Mouse (Mus musculus): ENCODE data around the gene Snx30. TPM values are rescaled to one million over a fixed set of nuclear protein-coding genes. Genes with fewer than 3 reads are reported as not detected.

Gene Snx30
- polyA plus RNA-seq, 1 experiment, result 10.2 TPM

DNA sequence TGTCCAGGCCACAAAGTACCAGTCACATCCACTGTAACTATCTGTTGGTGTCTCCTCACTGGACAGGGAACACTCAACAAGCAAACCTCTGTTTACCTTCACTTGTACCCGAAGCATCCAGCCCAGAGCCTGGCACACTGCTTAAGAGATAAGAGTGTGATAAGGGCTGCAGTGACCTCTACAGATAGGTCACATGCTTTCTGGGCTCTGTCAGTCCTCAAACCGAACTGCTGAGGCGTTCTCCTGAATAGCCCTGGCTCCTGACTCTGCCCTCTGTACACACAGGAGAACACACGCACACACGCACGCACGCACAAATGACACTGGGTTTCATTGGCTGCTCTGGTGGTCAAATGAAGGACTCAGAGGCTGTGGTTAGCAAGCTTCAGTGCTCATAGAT, 8.5 kb downstream of the Snx30 start:
- no peak for TF ChIP-seq GATA1 (IDR thresholded peaks at IDR 0.05; ENCODE audit: low read length)

DNA sequence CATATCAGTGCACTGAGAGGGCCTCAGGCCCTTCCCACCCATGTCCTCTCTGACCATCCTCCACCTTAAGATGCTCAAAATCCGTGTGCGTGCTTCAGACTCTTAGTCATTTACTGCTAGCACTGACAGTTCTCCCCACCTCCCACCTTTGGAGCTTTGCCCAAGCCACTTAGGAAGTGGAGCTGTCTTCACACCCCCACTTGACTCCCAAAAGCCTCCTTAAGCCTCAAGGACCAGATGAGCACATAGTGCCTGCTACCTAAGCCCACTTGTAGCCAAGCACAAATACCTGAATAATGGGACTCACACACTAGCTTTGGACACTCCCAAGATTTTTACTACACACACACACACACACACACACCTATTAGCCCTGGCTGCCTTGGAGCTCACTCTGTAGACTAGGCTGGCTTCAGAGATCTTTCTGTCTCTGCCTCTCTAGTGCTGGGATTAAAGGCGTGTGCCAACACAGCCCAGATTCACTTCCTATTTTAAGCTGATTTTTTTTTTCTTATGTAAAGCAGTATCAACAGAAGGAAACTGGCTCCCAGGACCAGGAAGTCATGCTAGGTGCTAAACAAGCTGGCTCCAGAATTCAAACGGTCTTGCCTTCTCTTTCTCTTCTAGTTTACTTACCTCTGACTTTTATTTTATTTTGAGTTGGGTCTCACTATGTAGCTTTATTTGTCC, 9.6 kb downstream of the Snx30 start:
- TF ChIP-seq GATA1 (IDR thresholded peaks at IDR 0.05; ENCODE audit: low read length), result no peak

- TF ChIP-seq GATA1 (IDR thresholded peaks at IDR 0.05; ENCODE audit: low read length), result no peak
These were observed 10.4 kb downstream of the Snx30 start for GRCm38 (mm10) chr4:59816016-59816415.

DNA sequence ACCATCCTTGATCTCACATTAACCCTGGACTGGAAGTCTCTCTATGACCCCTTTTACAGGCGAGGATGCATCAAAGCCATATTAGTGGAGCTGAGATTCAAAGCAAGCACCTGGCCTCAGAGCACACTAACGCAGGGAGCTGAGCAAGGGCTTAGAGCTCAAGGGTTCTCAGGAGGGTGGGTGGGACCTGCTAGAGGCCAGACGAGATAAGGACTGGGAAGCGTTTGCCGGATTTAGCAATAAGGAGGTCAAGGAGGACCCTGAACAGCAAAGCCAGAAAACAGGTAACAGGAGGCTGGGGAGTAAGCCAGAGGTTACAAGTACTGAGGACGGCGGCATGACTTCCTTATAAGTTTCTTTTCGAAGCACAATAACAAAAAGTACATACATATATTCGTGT, 10.8 kb downstream of the Snx30 start:
- TF ChIP-seq GATA1 (IDR thresholded peaks at IDR 0.05; ENCODE audit: low read length), result no peak

GRCm38 (mm10) chr4:59817790-59818189, 12.2 kb downstream of the Snx30 start:
- no peak for TF ChIP-seq GATA1 (IDR thresholded peaks at IDR 0.05; ENCODE audit: low read length)

- TF ChIP-seq GATA1 (IDR thresholded peaks at IDR 0.05; ENCODE audit: low read length), result no peak
These were observed 12.9 kb downstream of the Snx30 start for GRCm38 (mm10) chr4:59818498-59818897.

DNA sequence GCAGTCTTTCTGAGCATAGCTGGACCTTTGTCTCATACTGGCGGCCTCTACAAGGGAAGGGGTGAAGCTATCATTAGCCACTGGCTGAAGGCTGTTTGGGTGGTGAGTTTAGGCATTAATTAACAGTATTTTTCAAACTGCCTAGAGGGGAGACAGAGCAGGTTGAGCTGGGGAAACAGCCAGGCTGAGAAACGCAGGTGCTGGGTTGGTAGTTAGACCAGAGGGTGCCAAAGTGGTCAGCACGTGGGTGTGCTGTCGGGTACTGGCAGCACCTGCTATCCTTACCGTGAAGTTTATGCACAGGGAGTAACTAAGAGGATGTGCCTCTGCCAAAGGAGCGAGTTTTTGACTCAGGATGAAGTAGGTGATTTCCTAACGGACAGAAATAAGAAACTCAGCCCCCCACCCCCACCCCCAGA, 13.4 kb downstream of the Snx30 start:
- no peak for TF ChIP-seq GATA1 (IDR thresholded peaks at IDR 0.05; ENCODE audit: low read length)

GRCm38 (mm10) chr4:59819477-59820022, 13.9 kb downstream of the Snx30 start:
- TF ChIP-seq GATA1 (IDR thresholded peaks at IDR 0.05; ENCODE audit: low read length), result no peak

DNA sequence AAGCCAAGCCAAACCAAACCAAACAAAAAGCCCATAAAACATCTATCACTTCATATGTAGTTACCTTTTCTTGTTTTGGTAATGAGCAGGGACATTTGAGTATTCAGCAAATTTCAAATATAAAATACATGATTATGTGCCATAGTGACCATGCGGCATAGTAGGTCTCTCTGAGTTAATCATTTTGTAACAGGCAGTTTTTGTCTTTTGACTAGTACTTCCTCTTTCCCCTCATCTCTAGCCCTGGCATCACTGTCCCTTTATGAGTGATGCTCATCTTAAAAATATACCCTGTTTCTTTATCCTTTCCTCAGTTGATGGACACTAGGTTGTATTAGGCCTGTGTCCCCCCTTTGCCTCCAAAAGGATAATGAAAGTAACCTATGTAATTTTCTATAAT, 15.9 kb downstream of the Snx30 start:
- TF ChIP-seq GATA1 (IDR thresholded peaks at IDR 0.05; ENCODE audit: low read length), result no peak

DNA sequence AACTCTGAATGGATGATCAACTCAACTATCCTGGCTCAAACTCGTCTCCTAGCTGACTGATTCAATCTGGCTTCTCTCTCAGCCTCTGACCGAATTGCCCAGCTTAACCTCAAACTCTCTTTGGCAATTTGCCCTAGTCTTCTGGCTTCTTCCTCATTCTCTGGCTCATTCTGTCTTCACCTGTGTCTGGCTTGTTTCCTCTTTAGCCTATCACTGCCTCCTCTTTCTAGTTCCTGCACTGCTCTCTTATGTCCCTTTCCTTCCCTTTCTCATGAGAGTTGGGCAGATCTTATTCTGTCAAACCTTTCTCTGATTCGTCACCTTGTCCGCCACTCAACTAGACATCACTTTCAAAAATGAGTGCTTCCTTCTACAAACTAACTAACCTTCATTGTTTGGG, 16.5 kb downstream of the Snx30 start:
- no peak for TF ChIP-seq GATA1 (IDR thresholded peaks at IDR 0.05; ENCODE audit: low read length)

DNA sequence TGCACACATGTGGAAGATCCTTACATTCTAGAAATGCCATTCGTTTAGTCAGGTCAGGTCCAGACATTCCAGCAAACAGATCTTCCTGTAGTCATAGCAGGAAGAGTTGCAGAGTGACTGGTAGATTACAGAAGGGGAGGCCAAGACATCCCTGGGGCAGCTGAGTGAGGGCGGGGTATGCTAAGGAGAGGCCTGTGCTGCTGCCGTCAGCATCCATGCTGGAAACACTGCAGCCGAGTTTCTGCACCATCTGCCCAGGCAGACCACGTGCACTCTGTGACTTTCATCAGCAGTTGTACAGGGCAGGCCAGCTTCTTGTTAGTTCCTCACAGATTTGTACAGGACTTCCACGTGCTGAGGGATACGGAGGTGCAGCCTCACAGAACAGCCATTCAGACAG, 17.8 kb downstream of the Snx30 start:
- no peak for TF ChIP-seq GATA1 (IDR thresholded peaks at IDR 0.05; ENCODE audit: low read length)

DNA sequence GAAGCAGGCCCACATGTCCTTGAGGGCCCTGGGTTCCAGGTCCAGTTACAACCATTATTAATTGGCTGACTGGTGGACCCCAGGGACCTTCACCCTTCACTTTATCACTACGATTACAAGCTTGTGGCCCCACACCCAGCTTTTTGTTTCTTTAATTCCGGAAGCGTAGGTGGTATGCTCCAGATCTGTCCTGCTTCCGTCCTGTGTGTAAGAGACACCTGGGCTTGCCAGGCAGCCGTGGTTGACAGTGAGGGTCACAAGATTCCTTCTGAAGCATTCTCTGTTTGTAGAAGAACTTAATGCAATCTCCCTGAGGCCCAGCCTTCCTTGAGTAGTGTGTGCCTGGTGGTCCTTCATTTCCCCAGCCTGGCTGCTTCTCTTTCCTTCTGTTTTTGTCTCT, 19.2 kb downstream of the Snx30 start:
- TF ChIP-seq GATA1 (IDR thresholded peaks at IDR 0.05; ENCODE audit: low read length), result no peak

DNA sequence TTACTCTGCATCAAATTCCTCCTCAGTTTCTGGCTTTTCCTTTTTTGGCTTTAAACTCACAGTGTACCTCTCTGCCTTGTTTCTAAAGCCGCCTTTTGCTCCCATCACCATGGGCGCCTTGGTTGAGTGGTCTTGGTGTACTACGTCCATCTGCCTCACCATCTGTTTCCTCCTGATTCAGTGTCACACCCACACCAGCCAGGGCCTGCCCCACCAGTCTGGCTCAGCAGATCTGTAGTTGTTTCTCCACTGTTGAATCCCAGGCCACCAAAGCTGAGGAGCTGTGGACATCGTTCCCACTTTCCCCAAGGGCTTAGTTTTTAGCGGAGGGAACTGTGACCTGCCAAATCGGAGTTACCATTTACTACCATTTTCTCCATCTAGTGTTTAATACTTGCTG, 20.0 kb downstream of the Snx30 start:
- TF ChIP-seq GATA1 (IDR thresholded peaks at IDR 0.05; ENCODE audit: low read length), result no peak

GRCm38 (mm10) chr4:59826381-59826780, 20.7 kb downstream of the Snx30 start:
- TF ChIP-seq GATA1 (IDR thresholded peaks at IDR 0.05; ENCODE audit: low read length), result no peak

GRCm38 (mm10) chr4:59829072-59829471, 23.4 kb downstream of the Snx30 start:
- no peak for TF ChIP-seq GATA1 (IDR thresholded peaks at IDR 0.05; ENCODE audit: low read length)

DNA sequence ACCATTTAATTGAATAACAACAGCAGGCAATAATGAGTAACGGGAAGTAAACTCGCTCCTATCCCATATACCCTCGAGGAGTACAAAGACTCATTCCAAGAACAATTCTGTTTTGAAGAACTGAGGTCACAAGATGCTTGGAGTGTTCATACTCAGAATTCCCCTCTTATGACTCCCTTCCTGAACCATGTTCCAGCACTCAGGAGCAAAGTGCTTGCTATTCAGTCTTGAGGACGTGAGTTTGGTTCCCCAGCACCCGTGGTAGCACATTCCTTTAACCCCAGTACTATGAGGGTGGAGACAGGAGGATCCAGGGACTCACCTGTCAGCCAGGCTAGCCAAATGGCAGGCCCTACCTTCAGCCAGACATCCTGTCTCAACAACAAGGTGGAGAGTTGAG, 25.4 kb downstream of the Snx30 start:
- TF ChIP-seq GATA1 (IDR thresholded peaks at IDR 0.05; ENCODE audit: low read length), result no peak

- no peak for TF ChIP-seq GATA1 (IDR thresholded peaks at IDR 0.05; ENCODE audit: low read length)
These were observed 27.2 kb downstream of the Snx30 start for GRCm38 (mm10) chr4:59832810-59833209.

All from G1E-ER4 (cell line).